8 mouse cellular contexts compared by ENCODE assay signal in the genomic region with DNA sequence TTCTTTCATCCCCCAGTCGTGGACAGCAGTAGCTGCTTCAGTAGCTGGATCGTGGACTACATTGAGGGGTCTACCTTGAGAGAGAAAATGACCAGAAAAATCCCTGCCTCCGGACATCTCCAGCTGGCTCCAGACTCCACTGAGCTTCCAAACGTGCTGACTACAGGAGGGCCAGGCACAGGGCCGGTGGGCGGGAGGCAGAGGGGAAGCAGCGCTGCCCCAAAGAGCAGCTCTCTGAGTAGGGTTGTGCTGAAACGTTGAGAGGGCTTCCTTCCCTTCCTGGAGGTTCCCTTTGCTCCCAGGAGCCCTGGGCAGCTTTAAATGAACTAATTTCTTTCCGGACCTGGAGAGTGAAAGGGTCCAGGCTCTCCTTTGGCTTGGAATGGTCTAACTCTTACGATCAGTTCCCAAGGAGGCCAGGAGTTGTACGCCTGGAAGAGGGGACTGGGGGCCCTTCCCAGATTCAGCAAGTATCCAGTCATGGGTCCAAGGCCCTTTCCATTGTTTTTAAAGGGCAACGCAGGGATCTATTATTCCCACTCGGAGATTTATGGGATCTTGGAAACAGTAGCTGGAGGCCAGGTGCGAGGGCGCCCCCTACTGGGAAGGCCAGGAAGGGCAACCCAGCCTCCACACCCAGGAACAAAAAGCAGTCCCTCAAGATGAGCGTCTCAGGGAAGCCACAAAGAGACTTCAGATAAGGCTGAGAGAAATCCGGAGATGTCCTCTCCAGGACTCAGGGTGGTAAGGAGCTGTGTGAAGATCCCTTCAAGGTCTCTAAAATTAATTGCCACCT.
A peak's percentile ranks its signal among the peaks of the same experiment; 100 is the strongest.
DNase-seq lines count a peak whose midpoint lies in the region; ATAC-seq and TF ChIP-seq lines count a peak whose summit lies in the region.

No protein-coding gene starts in this region.

- H3K4me1 ChIP-seq in E14TG2a.4 (replicated peaks; ENCODE audit: low read depth, low read length), result peaks cover 41% of the 10 kb centered on the region

- no peaks in the 10 kb centered on the region for H3K9me3 ChIP-seq in E14TG2a.4 (ENCODE audit: low read length)

- no peak for ATAC-seq in megakaryocyte-erythroid progenitor cell, adult 5-6 weeks (replicated peaks; ENCODE audit: low FRiP score, low TSS enrichment, poor library complexity, severe bottlenecking)

- peaks cover 54% of the 10 kb centered on the region for H3K27me3 ChIP-seq in E14TG2a.4 (ENCODE audit: insufficient read depth, low read length)

- peak overlapping the region; percentile 61 for H3K4me3 ChIP-seq in E14TG2a.4 (replicated peaks; ENCODE audit: low read length)

- TF ChIP-seq CTCF in E14TG2a.4 (conservative IDR thresholded peaks at IDR 0.05; ENCODE audit: low read length), result peak; percentile 98

- peak; percentile 18 to 66 for DNase-seq in heart, adult 18-20 months
- no peak for DNase-seq in heart, adult 9 months (ENCODE audit: low spot score in 2 of 2)
- DNase-seq in brain, adult 2 months (ENCODE audit: low read depth, low spot score), result peak; percentile 52
- DNase-seq in gastrocnemius, postnatal 10 days, result peak; percentile 65
- DNase-seq in layer of hippocampus, adult 9-11 months, result peak; percentile 22
- DNase-seq in lung, postnatal 4 days, result peak; percentile 56 to 58

- no peaks in the 10 kb centered on the region for H3K36me3 ChIP-seq in E14TG2a.4 (ENCODE audit: insufficient read depth, low read length)

Comparison
In these comparisons a context has a peak if more than half of its experiments do, and no peak if none do; other contexts are left out.
1. DNase-seq: peak in heart, adult 18-20 months (2 of 2), brain, adult 2 months (single experiment), gastrocnemius, postnatal 10 days (single experiment), layer of hippocampus, adult 9-11 months (single experiment) and lung, postnatal 4 days (2 of 2); none in heart, adult 9 months (0 of 2).